Mouse (Mus musculus) small intestine, adult 2 months (tissue): ENCODE measurements around the gene Scyl3. TPM values are rescaled to one million over a fixed set of nuclear protein-coding genes. Genes with fewer than 3 reads are reported as not detected.

Experiments
- H3K27ac ChIP-seq: fragments of 200-500 bp; 2 replicates; pipeline ENCODE4 v1.5.1; 2012; ENCODE audit warnings: low read depth, low read length, control low read depth, inconsistent platforms; ENCODE audit not compliant: insufficient read depth
- H3K27me3 ChIP-seq: fragments of 200-500 bp; 2 replicates; pipeline ENCODE4 v1.6.1; 2012; ENCODE audit warnings: mild to moderate bottlenecking, moderate library complexity, low read length, inconsistent platforms; ENCODE audit not compliant: control insufficient read depth, insufficient read depth
- H3K36me3 ChIP-seq: fragments of 200-500 bp; 2 replicates; pipeline ENCODE4 v1.6.1; 2012; ENCODE audit warnings: mild to moderate bottlenecking, low read length, control low read depth, inconsistent platforms; ENCODE audit not compliant: control insufficient read depth, insufficient read depth
- H3K4me1 ChIP-seq: fragments of 200-500 bp; 2 replicates; pipeline ENCODE4 v1.6.1; 2012; ENCODE audit warnings: low read length, inconsistent platforms, mixed read lengths; ENCODE audit not compliant: control insufficient read depth, insufficient read depth, insufficient read length
- H3K4me3 ChIP-seq: fragments of 200-500 bp; 2 replicates; pipeline ENCODE4 v1.5.1; 2012; ENCODE audit warnings: low read depth, mild to moderate bottlenecking, control low read depth, inconsistent platforms, low read length, moderate library complexity
- CTCF ChIP-seq: fragments of 200-500 bp; IDR thresholded peaks from 2 replicates; pipeline ENCODE4 v1.5.1; 2012; ENCODE audit warnings: low read depth, mild to moderate bottlenecking, control low read depth, inconsistent platforms, low read length, moderate library complexity, mixed read lengths; ENCODE audit not compliant: insufficient replicate concordance, insufficient read length; ENCODE audit errors: extremely low read depth
- POLR2A ChIP-seq: fragments of 200-500 bp; IDR thresholded peaks from 2 replicates; pipeline ENCODE4 v1.6.1; 2012; ENCODE audit warnings: low read depth, mild to moderate bottlenecking, control low read depth, inconsistent platforms, low read length, moderate library complexity
- WGBS: fragments of 180-500 bp; shearing (Covaris S2); methylation state at CpG from one replicate; pipeline ENCODE4 v1.1.7; 2018; 5-methylcytosine and 5-hydroxymethylcytosine counted together
- polyA plus RNA-seq: library from polyadenylated mRNA; depleted of rRNA; stranded (reverse); fragments of >200 nt; gene quantifications from 2 replicates; pipeline ENCODE4 v1.2.3, GENCODE M21; 2012

Gene Scyl3
- polyA plus RNA-seq, 1 experiment, result 4.6 TPM

GRCm38 (mm10) chr1:163903411-163903810, 25.5 kb upstream of the Scyl3 start:
- Histone ChIP-seq H3K36me3 (no peaks in the 10 kb centered on the region), H3K27ac (no peak overlapping the region), H3K4me3 (no peak overlapping the region), H3K27me3 (no peaks in the 10 kb centered on the region), H3K4me1 (no peaks in the 10 kb centered on the region)
- TF ChIP-seq POLR2A (no peak), CTCF (no peak)
- WGBS, result 77% methylated on average over 3 of the region's 3 CpGs

- Histone ChIP-seq H3K36me3 (no peaks in the 10 kb centered on the region), H3K27me3 (no peaks in the 10 kb centered on the region), H3K27ac (no peak overlapping the region), H3K4me1 (no peaks in the 10 kb centered on the region), H3K4me3 (no peak overlapping the region)
- TF ChIP-seq POLR2A (no peak), CTCF (no peak)
- WGBS, result 67% methylated on average over 4 of the region's 4 CpGs
Measured at GRCm38 (mm10) chr1:163907007-163907811, 21.7 kb upstream of the Scyl3 start.

GRCm38 (mm10) chr1:163908389-163908788, 20.5 kb upstream of the Scyl3 start:
- no peak overlapping the region for H3K27ac ChIP-seq
- no peaks in the 10 kb centered on the region for H3K27me3 ChIP-seq
- 14% methylated on average over 11 of the region's 11 CpGs for WGBS
- no peaks in the 10 kb centered on the region for H3K4me1 ChIP-seq
- no peaks in the 10 kb centered on the region for H3K36me3 ChIP-seq
- H3K4me3 ChIP-seq, result no peak overlapping the region
- TF ChIP-seq CTCF (no peak), POLR2A (no peak)

GRCm38 (mm10) chr1:163910343-163910742, 18.6 kb upstream of the Scyl3 start:
- no peaks in the 10 kb centered on the region for H3K36me3 ChIP-seq
- H3K27ac ChIP-seq, result no peak overlapping the region
- H3K4me3 ChIP-seq, result no peak overlapping the region
- 4% methylated on average over 2 of the region's 2 CpGs for WGBS
- H3K27me3 ChIP-seq, result no peaks in the 10 kb centered on the region
- TF ChIP-seq CTCF, result no peak
- no peak for TF ChIP-seq POLR2A
- H3K4me1 ChIP-seq, result no peaks in the 10 kb centered on the region

GRCm38 (mm10) chr1:163910785-163911184, 18.1 kb upstream of the Scyl3 start:
- no peak for TF ChIP-seq CTCF
- TF ChIP-seq POLR2A, result no peak
- no peak overlapping the region for H3K4me3 ChIP-seq
- 93% methylated on average over 9 of the region's 9 CpGs for WGBS
- no peaks in the 10 kb centered on the region for H3K27me3 ChIP-seq
- H3K27ac ChIP-seq, result no peak overlapping the region
- H3K36me3 ChIP-seq, result no peaks in the 10 kb centered on the region
- H3K4me1 ChIP-seq, result no peaks in the 10 kb centered on the region

- TF ChIP-seq CTCF, result no peak
- no peak for TF ChIP-seq POLR2A
- no peaks in the 10 kb centered on the region for H3K27me3 ChIP-seq
- 91% methylated on average over 11 of the region's 11 CpGs for WGBS
- no peaks in the 10 kb centered on the region for H3K36me3 ChIP-seq
- no peak overlapping the region for H3K4me3 ChIP-seq
- no peaks in the 10 kb centered on the region for H3K4me1 ChIP-seq
- H3K27ac ChIP-seq, result no peak overlapping the region
Measured at GRCm38 (mm10) chr1:163911981-163912380, 16.9 kb upstream of the Scyl3 start.

GRCm38 (mm10) chr1:163917349-163918160, 11.3 kb upstream of the Scyl3 start:
- 87% methylated on average over 5 of the region's 5 CpGs for WGBS
- TF ChIP-seq POLR2A, result no peak
- TF ChIP-seq CTCF, result no peak
- Histone ChIP-seq H3K4me1 (no peaks in the 10 kb centered on the region), H3K36me3 (no peaks in the 10 kb centered on the region), H3K27me3 (no peaks in the 10 kb centered on the region), H3K27ac (no peak overlapping the region), H3K4me3 (no peak overlapping the region)
